Mouse (Mus musculus) common myeloid progenitor, adult 5-6 weeks (primary cell): Measurements from ENCODE around the gene Slc31a2. TPM values are rescaled to one million over a fixed set of nuclear protein-coding genes. Genes with fewer than 3 reads are reported as not detected.

Source experiments
- ATAC-seq: replicated peaks from 2 replicates; pipeline ENCODE4 v1.8.0; 2016; ENCODE audit warnings: low read depth, mild to moderate bottlenecking, moderate TSS enrichment, inconsistent platforms; ENCODE audit not compliant: poor library complexity, severe bottlenecking
- total RNA-seq: library from RNA; stranded (forward); fragments of 200-1000, 187-1606 nt; gene quantifications from 2 replicates; pipeline ENCODE4 v1.2.3, GENCODE M21; 2017

The Slc31a2 gene
- total RNA-seq, 1 experiment from 2014 or later, result 4.9 TPM

- no peak for ATAC-seq
These were observed 14.9 kb downstream of the Slc31a2 start for GRCm38 (mm10) chr4:62277222-62277621.

DNA sequence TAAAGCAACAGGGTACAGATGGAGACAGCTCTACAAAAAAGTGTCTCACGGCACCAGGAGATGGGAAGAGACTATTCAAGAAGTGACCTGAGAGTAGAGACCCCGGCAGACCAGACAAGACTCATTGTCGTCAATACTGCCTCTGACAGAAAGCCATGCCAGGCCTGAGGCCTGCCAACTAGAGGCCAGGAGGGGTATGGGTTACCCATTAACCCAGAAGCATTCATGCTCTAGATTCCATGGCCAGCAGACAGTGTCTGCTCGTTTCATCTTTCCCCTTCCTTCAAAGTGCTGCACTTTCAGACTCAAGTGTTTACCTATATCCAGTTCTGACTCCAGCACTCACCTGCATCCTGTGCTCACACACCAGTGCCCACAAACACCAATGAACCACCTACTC, 15.7 kb downstream of the Slc31a2 start:
- no peak for ATAC-seq

DNA sequence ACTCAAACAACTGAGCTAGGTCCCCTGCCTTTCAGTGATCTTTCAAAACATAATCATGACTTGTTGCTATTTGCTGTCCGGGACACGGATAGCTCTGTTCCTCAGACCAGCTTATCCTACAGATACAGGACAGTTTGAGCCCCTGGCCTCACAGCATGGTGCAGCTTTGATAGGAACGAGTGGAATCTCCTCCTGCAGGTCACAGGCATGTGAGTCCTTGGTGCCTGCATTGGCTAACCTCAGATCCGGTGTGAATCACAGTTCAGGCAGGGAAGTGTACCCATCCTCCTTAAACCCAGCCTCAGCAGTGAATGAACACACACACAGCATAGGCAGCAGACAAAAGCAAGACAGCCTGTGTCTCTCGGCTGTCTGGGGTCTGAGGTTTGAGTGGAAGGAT, 19.0 kb downstream of the Slc31a2 start:
- ATAC-seq, result no peak

DNA sequence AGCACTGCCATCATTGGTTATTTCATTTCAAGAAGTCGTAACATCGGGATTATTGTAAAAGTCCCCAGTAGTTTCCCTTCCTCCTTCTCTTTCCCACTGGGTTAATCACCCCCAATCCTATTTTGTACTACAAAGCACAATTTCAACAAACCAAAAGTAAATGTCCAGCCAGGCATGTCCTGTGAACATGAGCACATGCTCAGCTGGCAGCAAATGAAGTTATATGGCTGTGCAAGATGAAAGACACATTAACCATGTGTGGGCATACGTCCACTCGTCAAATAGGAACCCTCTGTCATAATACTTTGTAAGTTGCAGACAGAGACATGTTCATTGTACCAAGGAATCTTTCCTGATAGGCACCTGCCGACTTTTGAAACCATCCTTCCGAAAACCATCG, 20.6 kb downstream of the Slc31a2 start:
- ATAC-seq, result no peak

DNA sequence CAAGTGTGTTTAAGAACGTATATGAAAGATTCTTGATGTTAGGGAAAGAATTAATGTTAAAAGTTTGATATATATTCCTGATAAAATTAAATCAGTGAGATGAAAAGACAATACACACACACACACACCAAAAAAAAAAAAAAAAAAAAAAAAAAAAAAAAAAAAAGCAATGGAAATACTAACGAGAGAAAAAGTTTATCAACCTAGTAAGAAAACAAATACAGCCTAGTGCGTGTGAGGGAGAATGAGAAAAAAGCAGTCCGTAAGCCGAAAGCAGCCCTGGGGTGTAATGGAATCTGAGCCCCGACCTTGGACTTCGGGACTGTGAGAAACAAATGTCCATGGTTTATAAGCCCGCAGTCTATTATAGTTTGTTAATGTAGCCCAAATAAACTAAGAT, 23.2 kb downstream of the Slc31a2 start:
- ATAC-seq, result no peak

- ATAC-seq, result peak; percentile 53
These were observed 24.1 kb downstream of the Slc31a2 start for GRCm38 (mm10) chr4:62286257-62286991.

GRCm38 (mm10) chr4:62286992-62287900, 24.9 kb downstream of the Slc31a2 start:
- ATAC-seq, result peak; percentile 40

GRCm38 (mm10) chr4:62289226-62289625, 26.9 kb downstream of the Slc31a2 start:
- no peak for ATAC-seq

DNA sequence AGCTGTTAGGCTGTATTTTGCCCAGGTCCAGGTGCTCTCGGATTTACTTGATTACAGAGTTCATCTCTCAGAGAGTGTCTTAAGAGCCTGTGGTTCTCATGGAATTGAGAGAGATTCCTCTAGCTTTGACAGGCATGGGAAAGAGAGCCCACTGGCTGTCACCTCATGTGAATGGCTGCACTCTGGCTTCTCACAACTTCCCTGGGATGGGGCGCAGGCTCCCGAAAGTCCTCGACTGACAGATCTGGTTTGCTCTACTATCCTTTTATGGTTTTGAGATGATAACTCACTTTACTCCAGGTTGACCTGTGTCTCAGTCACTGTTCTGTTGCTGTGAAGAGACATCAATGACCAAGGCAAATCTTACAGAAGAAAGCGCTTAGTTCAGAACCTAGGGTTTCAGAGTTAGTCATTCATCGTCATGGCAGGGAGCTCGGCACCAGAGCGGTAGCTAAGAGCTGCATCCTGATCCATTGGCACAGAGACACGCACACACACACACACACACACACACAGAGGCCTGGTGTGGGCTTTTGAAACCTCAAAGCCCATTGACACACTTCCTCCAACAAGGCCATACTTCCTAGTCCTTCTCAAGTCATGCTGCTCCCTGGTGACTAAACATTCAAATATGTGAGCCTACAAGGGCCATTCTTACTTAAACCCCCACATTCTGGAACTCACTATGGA, 28.6 kb downstream of the Slc31a2 start:
- ATAC-seq, result peak; percentile 49

- ATAC-seq, result no peak
These were observed 30.3 kb downstream of the Slc31a2 start for GRCm38 (mm10) chr4:62292461-62293180.

- no peak for ATAC-seq
These were observed 31.0 kb downstream of the Slc31a2 start for GRCm38 (mm10) chr4:62293219-62293861.

DNA sequence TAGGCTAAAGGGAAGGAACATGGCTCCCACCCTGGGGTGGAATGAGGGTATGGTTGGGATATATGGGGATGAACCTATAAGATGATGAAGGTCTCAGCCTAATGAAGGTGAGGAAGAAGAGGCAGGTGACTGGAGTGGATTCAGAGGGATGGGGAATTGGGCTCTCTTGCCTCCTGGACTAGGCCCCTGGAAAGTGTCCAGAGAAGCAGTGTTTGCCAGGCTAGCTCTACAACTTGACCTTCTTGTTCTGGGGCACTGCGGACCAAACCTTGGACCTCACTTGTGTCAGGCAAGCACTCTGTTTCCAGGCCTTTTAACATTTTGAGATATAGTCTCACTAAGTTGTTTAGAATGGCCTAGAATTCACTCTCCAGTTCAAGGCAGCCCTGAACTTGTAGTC, 32.4 kb downstream of the Slc31a2 start:
- ATAC-seq, result no peak

DNA sequence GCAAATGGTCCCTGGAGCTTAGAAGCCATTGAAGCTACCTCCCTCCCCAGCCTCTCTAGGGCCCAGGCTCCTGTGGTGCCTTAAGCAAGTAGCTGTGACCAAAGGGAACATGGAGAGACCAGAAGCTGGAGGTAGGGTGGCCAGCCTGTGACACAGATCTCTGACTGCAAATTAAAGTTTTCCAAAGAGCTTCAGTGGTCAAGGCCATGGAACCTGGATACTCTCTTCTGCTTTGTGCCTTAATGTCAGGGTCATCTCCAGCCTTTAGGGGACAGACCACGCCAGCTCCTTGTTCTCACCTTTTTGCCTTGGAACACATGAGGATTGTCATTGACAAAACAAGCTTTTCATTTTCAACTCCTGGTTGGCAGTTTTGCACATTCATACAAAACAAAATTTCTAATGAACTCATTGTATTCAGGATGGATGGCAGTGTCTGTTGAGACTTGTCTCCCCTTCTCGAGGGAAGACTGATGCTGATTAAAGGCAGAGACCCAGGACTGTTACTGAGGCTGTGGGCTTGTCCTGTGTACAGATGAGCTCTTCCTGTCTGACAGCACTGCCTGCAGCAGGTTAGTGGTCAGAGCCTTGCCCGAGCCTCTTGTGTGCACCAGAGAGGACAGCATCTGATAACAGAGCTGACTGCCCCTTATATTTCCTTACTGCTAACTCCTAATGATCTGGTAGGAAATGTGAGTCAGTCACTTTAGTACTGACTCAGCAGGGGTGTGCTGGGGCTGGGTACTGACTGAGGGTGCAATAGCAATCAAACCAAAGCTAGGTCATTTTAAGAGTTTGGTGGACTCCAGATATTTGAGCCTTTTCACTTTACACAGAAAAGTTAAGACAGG, 35.1 kb downstream of the Slc31a2 start:
- ATAC-seq, result 0 out of 2 replicates have a peak, but pooled peaks have one; percentile 17

- no peak for ATAC-seq
These were observed 37.6 kb downstream of the Slc31a2 start for GRCm38 (mm10) chr4:62300001-62300400.

GRCm38 (mm10) chr4:62302795-62303194, 40.4 kb downstream of the Slc31a2 start:
- no peak for ATAC-seq

DNA sequence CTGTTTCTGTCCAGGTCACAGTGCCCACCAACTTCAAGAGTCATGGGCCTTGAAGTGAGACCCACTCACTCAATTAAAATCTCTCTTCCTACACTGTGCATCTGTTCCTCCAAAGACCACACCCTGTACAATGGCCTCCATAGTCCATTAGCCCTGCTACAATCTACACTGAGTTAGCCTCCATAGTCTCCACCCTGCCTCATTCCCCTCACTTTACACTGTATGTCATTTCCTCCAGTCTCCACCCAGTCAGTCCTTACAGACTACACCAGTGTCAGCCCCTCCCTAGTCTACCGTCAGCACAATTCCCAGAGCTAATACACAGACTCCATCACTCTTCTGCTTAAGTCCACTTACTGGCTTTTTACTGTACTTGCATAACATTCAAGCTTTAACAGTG, 40.9 kb downstream of the Slc31a2 start:
- no peak for ATAC-seq

- no peak for ATAC-seq
These were observed 43.9 kb downstream of the Slc31a2 start for GRCm38 (mm10) chr4:62306301-62306700.

- no peak for ATAC-seq
These were observed 44.5 kb downstream of the Slc31a2 start for GRCm38 (mm10) chr4:62306840-62307239.

DNA sequence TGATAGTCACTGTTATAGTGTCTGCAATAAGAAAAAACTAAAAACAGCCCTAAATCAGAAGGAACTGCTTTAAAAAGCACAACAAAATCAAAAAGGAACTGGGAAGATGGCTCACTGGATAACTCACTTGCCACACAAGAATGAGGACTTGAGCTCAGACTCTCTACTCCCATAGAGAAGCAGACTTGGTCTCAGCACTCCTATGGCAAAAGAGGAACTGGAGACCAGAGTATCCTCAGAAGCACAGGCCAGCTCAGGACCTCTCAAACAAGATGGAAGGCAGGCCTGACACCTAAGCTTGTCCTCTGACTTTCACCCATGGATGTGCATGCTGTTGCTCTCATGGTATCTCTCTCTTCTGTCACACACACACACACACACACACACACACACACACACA, 46.0 kb downstream of the Slc31a2 start:
- ATAC-seq, result 0 out of 2 replicates have a peak, but pooled peaks have one; percentile 39
